Mouse (Mus musculus) heart, postnatal 0 days (tissue): ENCODE results near the gene Fbxo2.

ENCODE experiments used
- CTCF ChIP-seq: IDR thresholded peaks from 2 replicates; pipeline ENCODE4 v1.5.1; 2016; ENCODE audit warnings: antibody characterized with exemption, control low read depth, low read depth
- EP300 ChIP-seq: IDR thresholded peaks from 2 replicates; pipeline ENCODE4 v1.6.1; 2016; ENCODE audit warnings: antibody characterized with exemption, low read depth

- TF ChIP-seq EP300 (no peak), CTCF (no peak)
Measured at GRCm38 (mm10) chr4:148117392-148117791, 43.0 kb upstream of the Fbxo2 start.
